Mouse (Mus musculus) stomach, embryonic 14.5 days (tissue): Measurements from ENCODE around the gene Tox2. TPM values are rescaled to one million over a fixed set of nuclear protein-coding genes. Genes with fewer than 3 reads are reported as not detected.

Source experiments
- ATAC-seq: fragments of 200-750 bp; cut with Nextera tagmentation; 2 replicates; pipeline ENCODE4 v1.8.0; 2017; ENCODE audit warnings: low read depth, moderate TSS enrichment; ENCODE audit not compliant: insufficient number of reproducible peaks, insufficient read depth, low FRiP score
- H3K27ac ChIP-seq: fragments of 300-500 bp; sonication (generic); 2 replicates; pipeline ENCODE4 v1.5.1; 2014; ENCODE audit warnings: mild to moderate bottlenecking, low read length, moderate library complexity, mixed read lengths
- H3K27me3 ChIP-seq: fragments of 300-500 bp; sonication (generic); 2 replicates; pipeline ENCODE4 v1.6.1; 2014; ENCODE audit warnings: low read length, control low read depth, mixed read lengths; ENCODE audit not compliant: control insufficient read depth, insufficient read depth
- H3K36me3 ChIP-seq: fragments of 300-500 bp; sonication (generic); 2 replicates; pipeline ENCODE4 v1.6.1; 2014; ENCODE audit warnings: mild to moderate bottlenecking, control low read depth, low read length, moderate library complexity, mixed read lengths; ENCODE audit not compliant: control insufficient read depth, insufficient read depth
- H3K4me1 ChIP-seq: fragments of 300-500 bp; sonication (generic); 2 replicates; pipeline ENCODE4 v1.6.1; 2014; ENCODE audit warnings: low read length, control low read depth, mixed read lengths; ENCODE audit not compliant: control insufficient read depth, insufficient read depth
- H3K4me2 ChIP-seq: fragments of 300-500 bp; sonication (generic); replicated peaks from 2 replicates; pipeline ENCODE4 v1.6.1; 2014; ENCODE audit warnings: low read depth, low read length, control low read depth
- H3K4me3 ChIP-seq: fragments of 300-500 bp; sonication (generic); 2 replicates; pipeline ENCODE4 v1.5.1; 2014; ENCODE audit warnings: low read depth, low read length, control low read depth
- H3K9ac ChIP-seq: fragments of 300-500 bp; sonication (generic); replicated peaks from 2 replicates; pipeline ENCODE4 v1.6.1; 2014; ENCODE audit warnings: low read depth, mild to moderate bottlenecking, control low read depth, low read length, moderate library complexity, mixed read lengths
- H3K9me3 ChIP-seq: fragments of 300-500 bp; sonication (generic); 2 replicates; pipeline ENCODE4 v1.6.1; 2016; ENCODE audit warnings: low read depth, low read length, control low read depth; ENCODE audit not compliant: control insufficient read depth
- WGBS: fragments of 180-500 bp; shearing (Covaris S2); extraction: QIAGEN DNeasy Blood & Tissue Kit; methylation state at CpG from one replicate; pipeline ENCODE4 v1.1.7; 2014; 5-methylcytosine and 5-hydroxymethylcytosine counted together
- polyA plus RNA-seq: library from polyadenylated mRNA; unstranded; fragments of >200 nt; fragmentation: Nextera tagmentation; extraction: Ambion mirVana; gene quantifications from 2 replicates; pipeline ENCODE4 v1.2.1, GENCODE M21; 2014

Tox2 gene
- polyA plus RNA-seq, 1 experiment from 2014 or later: 7.1 TPM

GRCm38 (mm10) chr2:163275986-163276385 is 73.1 kb downstream of the Tox2 start:
- Histone ChIP-seq H3K27ac (no peak overlapping the region), H3K9ac (no peak overlapping the region), H3K36me3 (no peaks in the 10 kb centered on the region), H3K4me3 (no peak overlapping the region), H3K4me2 (no peak overlapping the region), H3K4me1 (no peaks in the 10 kb centered on the region), H3K27me3 (0 out of 2 replicates have a peak, but pooled peaks cover 2% of the 10 kb centered on the region), H3K9me3 (no peaks in the 10 kb centered on the region)
- WGBS: 86% methylated on average over 14 of the region's 14 CpGs
- ATAC-seq: no peak

- no peak overlapping the region for H3K4me2 ChIP-seq
- no peaks in the 10 kb centered on the region for H3K4me1 ChIP-seq
- no peak overlapping the region for H3K27ac ChIP-seq
- H3K36me3 ChIP-seq: no peaks in the 10 kb centered on the region
- 0 out of 2 replicates have a peak, but pooled peaks cover 2% of the 10 kb centered on the region for H3K27me3 ChIP-seq
- ATAC-seq: no peak
- no peaks in the 10 kb centered on the region for H3K9me3 ChIP-seq
- no peak overlapping the region for H3K9ac ChIP-seq
- no peak overlapping the region for H3K4me3 ChIP-seq
- 37% methylated on average over 9 of the region's 9 CpGs for WGBS
Measured at GRCm38 (mm10) chr2:163277979-163278378, 75.1 kb downstream of the Tox2 start.

GRCm38 (mm10) chr2:163280636-163281322 is 77.9 kb downstream of the Tox2 start:
- 0 out of 2 replicates have a peak, but pooled peaks cover 2% of the 10 kb centered on the region for H3K27me3 ChIP-seq

GRCm38 (mm10) chr2:163284856-163285255 is 81.9 kb downstream of the Tox2 start:
- H3K4me1 ChIP-seq: peaks cover 14% of the 10 kb centered on the region
- H3K27me3 ChIP-seq: 0 out of 2 replicates have a peak, but pooled peaks cover 3% of the 10 kb centered on the region
- H3K9ac ChIP-seq: no peak overlapping the region
- H3K4me3 ChIP-seq: no peak overlapping the region
- no peak overlapping the region for H3K4me2 ChIP-seq
- H3K36me3 ChIP-seq: no peaks in the 10 kb centered on the region
- H3K9me3 ChIP-seq: no peaks in the 10 kb centered on the region
- 29% methylated on average over 7 of the region's 7 CpGs for WGBS
- no peak for ATAC-seq
- no peak overlapping the region for H3K27ac ChIP-seq

More at GRCm38 (mm10) chr2:163280636-163281322, 77.9 kb downstream of the Tox2 start:
- H3K9ac ChIP-seq: no peak overlapping the region
- ATAC-seq: peak; percentile 62; the same call in 1 of the 2 replicates
- H3K4me1 ChIP-seq: 0 out of 2 replicates have a peak, but pooled peaks cover 3% of the 10 kb centered on the region
- no peak overlapping the region for H3K4me2 ChIP-seq
- no peaks in the 10 kb centered on the region for H3K36me3 ChIP-seq
- no peaks in the 10 kb centered on the region for H3K9me3 ChIP-seq
- H3K4me3 ChIP-seq: no peak overlapping the region
- WGBS: 60% methylated on average over 16 of the region's 23 CpGs
- H3K27ac ChIP-seq: no peak overlapping the region

GRCm38 (mm10) chr2:163285335-163285734 is 82.4 kb downstream of the Tox2 start:
- Histone ChIP-seq H3K4me3 (no peak overlapping the region), H3K27ac (no peak overlapping the region), H3K36me3 (no peaks in the 10 kb centered on the region), H3K27me3 (0 out of 2 replicates have a peak, but pooled peaks cover 3% of the 10 kb centered on the region), H3K4me1 (peaks cover 14% of the 10 kb centered on the region), H3K4me2 (no peak overlapping the region), H3K9ac (no peak overlapping the region), H3K9me3 (no peaks in the 10 kb centered on the region)
- WGBS: 35% methylated on average over 9 of the region's 9 CpGs
- ATAC-seq: no peak

- Histone ChIP-seq H3K27me3 (0 out of 2 replicates have a peak, but pooled peaks cover 3% of the 10 kb centered on the region), H3K4me1 (peaks cover 14% of the 10 kb centered on the region), H3K4me3 (no peak overlapping the region), H3K9me3 (no peaks in the 10 kb centered on the region), H3K4me2 (no peak overlapping the region), H3K27ac (no peak overlapping the region), H3K36me3 (no peaks in the 10 kb centered on the region), H3K9ac (no peak overlapping the region)
- 0 out of 2 replicates have a peak, but pooled peaks have one; percentile 38 for ATAC-seq
- WGBS: 45% methylated on average over 7 of the region's 7 CpGs
Measured at GRCm38 (mm10) chr2:163285762-163286161, 82.8 kb downstream of the Tox2 start.

- H3K4me2 ChIP-seq: peak overlapping the region; percentile 35
- H3K27me3 ChIP-seq: 0 out of 2 replicates have a peak, but pooled peaks cover 3% of the 10 kb centered on the region
- peak; percentile 50; the same call in 1 of the 2 replicates for ATAC-seq
- H3K36me3 ChIP-seq: no peaks in the 10 kb centered on the region
- no peak overlapping the region for H3K4me3 ChIP-seq
- peak overlapping the region; percentile 15; the same call in 1 of the 2 replicates for H3K27ac ChIP-seq
- H3K9me3 ChIP-seq: no peaks in the 10 kb centered on the region
- no peak overlapping the region for H3K9ac ChIP-seq
- 6% methylated on average over 21 of the region's 21 CpGs for WGBS
- H3K4me1 ChIP-seq: peaks cover 14% of the 10 kb centered on the region
Measured at GRCm38 (mm10) chr2:163288881-163289379, 86.0 kb downstream of the Tox2 start.

- H3K4me2 ChIP-seq: no peak overlapping the region
- H3K27ac ChIP-seq: no peak overlapping the region
- no peak overlapping the region for H3K9ac ChIP-seq
- no peaks in the 10 kb centered on the region for H3K9me3 ChIP-seq
- H3K4me1 ChIP-seq: no peaks in the 10 kb centered on the region
- WGBS: 64% methylated on average over 11 of the region's 11 CpGs
- no peaks in the 10 kb centered on the region for H3K27me3 ChIP-seq
- H3K36me3 ChIP-seq: no peaks in the 10 kb centered on the region
- no peak overlapping the region for H3K4me3 ChIP-seq
- ATAC-seq: no peak
Measured at GRCm38 (mm10) chr2:163296999-163297630, 94.2 kb downstream of the Tox2 start.
